Mouse (Mus musculus) CD4-positive naive resting alpha-beta T cell, adult 76 days (primary cell): ENCODE results near the gene Sdr39u1. TPM values are rescaled to one million over a fixed set of nuclear protein-coding genes. Genes with fewer than 3 reads are reported as not detected.

Experiments
- total RNA-seq: library from RNA; stranded (reverse); gene quantifications from one replicate; pipeline ENCODE4 v1.2.4, GENCODE M21; 2023

The Sdr39u1 gene
- 28.6 TPM for total RNA-seq

GRCm38 (mm10) chr14:55899701-55900413, at the start of gene Sdr39u1:
Sdr39u1 (minus strand) TSS chr14:55900293.

GRCm38 (mm10) chr14:55944575-55944974, 44.5 kb upstream of the Sdr39u1 start, which contains the start of gene Cma1:
Cma1 (minus strand) TSS chr14:55944675.

GRCm38 (mm10) chr14:55884713-55885113, 15.4 kb downstream of the Sdr39u1 start, which contains the start of gene Khnyn:
Khnyn (plus strand) TSS chr14:55884947.

GRCm38 (mm10) chr14:55884166-55884565, 15.9 kb downstream of the Sdr39u1 start, which contains the start of gene Cbln3:
Cbln3 (minus strand) TSS chr14:55884392.

GRCm38 (mm10) chr14:55853621-55854285, 46.3 kb downstream of the Sdr39u1 start, which contains the start of gene Nynrin:
Nynrin (plus strand) TSS chr14:55854010.

Other genes starting within 250 kb of the Sdr39u1 start
- 34.6 TPM for gene Mdp1, start 239.8 kb downstream of the Sdr39u1 start, total RNA-seq
- 17.4 TPM for gene Gmpr2, start 228.4 kb downstream of the Sdr39u1 start, total RNA-seq
- gene Nedd8, start 228.2 kb downstream of the Sdr39u1 start, total RNA-seq, result 119 TPM
- 117 TPM for gene Tinf2, start 218.5 kb downstream of the Sdr39u1 start, total RNA-seq
- gene Tgm1, start 186.4 kb downstream of the Sdr39u1 start, total RNA-seq, result 2.0 TPM
- gene Rabggta, start 178.0 kb downstream of the Sdr39u1 start, total RNA-seq, result 84.1 TPM
- gene Dhrs1, start 154.6 kb downstream of the Sdr39u1 start, total RNA-seq, result 16.3 TPM
- gene Nop9, start 154.6 kb downstream of the Sdr39u1 start, total RNA-seq, result 28.8 TPM
- gene Cideb, start 141.8 kb downstream of the Sdr39u1 start, total RNA-seq, result not detected
- gene Ltb4r2, start 138.9 kb downstream of the Sdr39u1 start, total RNA-seq, result not detected
- gene Ltb4r1, start 134.3 kb downstream of the Sdr39u1 start, total RNA-seq, result not detected
- gene Adcy4, start 116.2 kb downstream of the Sdr39u1 start, total RNA-seq, result not detected
- 56.5 TPM for gene Ripk3, start 111.4 kb downstream of the Sdr39u1 start, total RNA-seq
- not detected for gene Nfatc4, start 77.1 kb downstream of the Sdr39u1 start, total RNA-seq
- 0.50 TPM for gene Nynrin, start 46.3 kb downstream of the Sdr39u1 start, total RNA-seq
- gene Cbln3, start 15.9 kb downstream of the Sdr39u1 start, total RNA-seq, result not detected
- gene Khnyn, start 15.3 kb downstream of the Sdr39u1 start, total RNA-seq, result 65.3 TPM
- gene Cma1, start 44.4 kb upstream of the Sdr39u1 start, total RNA-seq, result not detected
- not detected for gene Cma2, start 50.7 kb upstream of the Sdr39u1 start, total RNA-seq
- gene Mcpt1, start 117.7 kb upstream of the Sdr39u1 start, total RNA-seq, result not detected
- not detected for gene Mcpt9, start 130.2 kb upstream of the Sdr39u1 start, total RNA-seq
- not detected for gene Mcpt2, start 141.7 kb upstream of the Sdr39u1 start, total RNA-seq
- not detected for gene Mcpt4, start 162.0 kb upstream of the Sdr39u1 start, total RNA-seq
- gene Mcpt8, start 185.0 kb upstream of the Sdr39u1 start, total RNA-seq, result 0.73 TPM
- gene Ctsg, start 202.3 kb upstream of the Sdr39u1 start, total RNA-seq, result not detected
- not detected for gene Gzme, start 220.3 kb upstream of the Sdr39u1 start, total RNA-seq
- gene Gzmd, start 232.3 kb upstream of the Sdr39u1 start, total RNA-seq, result not detected